Mouse (Mus musculus): Measurements from ENCODE around the gene Arhgap24. TPM values are rescaled to one million over a fixed set of nuclear protein-coding genes. Genes with fewer than 3 reads are reported as not detected.

Arhgap24 gene
- total and polyA plus RNA-seq, 3 experiments: 34.7 to 51.6 (median 47.9) TPM

- Histone ChIP-seq H3K9ac (ENCODE audit: insufficient read depth, low read depth) (no peak overlapping the region), H3K79me2 (replicated peaks; ENCODE audit: control insufficient read depth, extremely low read depth, insufficient read depth, poor library complexity, severe bottlenecking) (no peaks in the 10 kb centered on the region; the same call in 1 of the 2 replicates), H3K27ac (ENCODE audit: insufficient read depth, low read depth) (no peak overlapping the region), H3K36me3 (replicated peaks in 1 of 2; ENCODE audit: control insufficient read depth in 1 of 2, insufficient read depth in 1 of 2, low read length in 1 of 2) (peaks cover 0 to 58% of the 10 kb centered on the region in 2 experiments), H3K27me3 (replicated peaks) (no peaks in the 10 kb centered on the region), H3K4me1 (ENCODE audit: control insufficient read depth in 1 of 2, insufficient read depth in 2 of 2) (no peaks in the 10 kb centered on the region), H3K4me2 (ENCODE audit: insufficient read depth, low read depth, poor library complexity, severe bottlenecking) (no peak overlapping the region), H3K4me3 (replicated peaks in 1 of 3; ENCODE audit: low read depth in 2 of 3, low read length in 2 of 3, poor library complexity in 1 of 3) (no peak overlapping the region), H3K9me3 (replicated peaks; ENCODE audit: low read length) (no peaks in the 10 kb centered on the region)
- dilution Hi-C loops (cut with MboI; ENCODE audit: extremely low pct_ligation_motif_present, extremely low pct_unique_long_range_greater_than_20kb, low sequenced_read_pairs) (no loop called here), in situ Hi-C loops (cut with MboI; ENCODE audit: low pct_ligation_motif_present, low pct_unique_long_range_greater_than_20kb, low sequenced_read_pairs) (no loop called here)
- TF ChIP-seq JUND (conservative IDR thresholded peaks at IDR 0.05; ENCODE audit: low read depth, low read length): no peak
- DNase-seq (ENCODE audit: extremely low read depth): no peak
These were observed 329.3 kb downstream of the Arhgap24 start for GRCm38 (mm10) chr5:102810366-102810957.

- Histone ChIP-seq H3K9me3 (replicated peaks; ENCODE audit: low read length) (no peaks in the 10 kb centered on the region), H3K79me2 (replicated peaks; ENCODE audit: control insufficient read depth, extremely low read depth, insufficient read depth, poor library complexity, severe bottlenecking) (no peaks in the 10 kb centered on the region; the same call in 1 of the 2 replicates), H3K4me3 (replicated peaks in 1 of 3; ENCODE audit: low read depth in 2 of 3, low read length in 2 of 3, poor library complexity in 1 of 3) (no peak overlapping the region), H3K27me3 (replicated peaks) (no peaks in the 10 kb centered on the region), H3K4me2 (ENCODE audit: insufficient read depth, low read depth, poor library complexity, severe bottlenecking) (no peak overlapping the region), H3K9ac (ENCODE audit: insufficient read depth, low read depth) (no peak overlapping the region), H3K36me3 (replicated peaks in 1 of 2; ENCODE audit: control insufficient read depth in 1 of 2, insufficient read depth in 1 of 2, low read length in 1 of 2) (peaks cover 0 to 48% of the 10 kb centered on the region in 2 experiments), H3K4me1 (ENCODE audit: control insufficient read depth in 1 of 2, insufficient read depth in 2 of 2) (peaks cover 0 to 6% of the 10 kb centered on the region in 2 experiments; a peak in 1 of 4 replicates), H3K27ac (ENCODE audit: insufficient read depth, low read depth) (no peak overlapping the region)
- dilution Hi-C loops (cut with MboI; ENCODE audit: extremely low pct_ligation_motif_present, extremely low pct_unique_long_range_greater_than_20kb, low sequenced_read_pairs): no loop called here
- no peak for DNase-seq (ENCODE audit: extremely low read depth)
- in situ Hi-C loops (cut with MboI; ENCODE audit: low pct_ligation_motif_present, low pct_unique_long_range_greater_than_20kb, low sequenced_read_pairs): no loop called here
- TF ChIP-seq JUN (IDR thresholded peaks at IDR 0.05; ENCODE audit: insufficient read depth, low read depth, low read length) (no peak), MYC (IDR thresholded peaks at IDR 0.05; ENCODE audit: low read depth, low read length) (no peak), ETS1 (conservative IDR thresholded peaks at IDR 0.05; ENCODE audit: low read depth, low read length) (no peak), TBP (conservative IDR thresholded peaks at IDR 0.05; ENCODE audit: low read depth, low read length) (no peak), SMC3 (IDR thresholded peaks at IDR 0.05; ENCODE audit: low read depth, low read length) (no peak), SIN3A (IDR thresholded peaks at IDR 0.05; ENCODE audit: low read length) (no peak), MAZ (IDR thresholded peaks at IDR 0.05; ENCODE audit: low read depth, low read length) (no peak), MEF2A (IDR thresholded peaks at IDR 0.05; ENCODE audit: borderline replicate concordance, low read depth, low read length) (no peak)
These were observed 332.1 kb downstream of the Arhgap24 start for GRCm38 (mm10) chr5:102813271-102813670.

GRCm38 (mm10) chr5:102817641-102818040, 336.4 kb downstream of the Arhgap24 start:
- Histone ChIP-seq H3K36me3 (replicated peaks in 1 of 2; ENCODE audit: control insufficient read depth in 1 of 2, insufficient read depth in 1 of 2, low read length in 1 of 2) (peaks cover 0 to 43% of the 10 kb centered on the region in 2 experiments), H3K4me1 (ENCODE audit: control insufficient read depth in 1 of 2, insufficient read depth in 2 of 2) (peaks cover 6 to 35% of the 10 kb centered on the region in 2 experiments; a peak in 3 of 4 replicates), H3K4me3 (replicated peaks in 1 of 3; ENCODE audit: low read depth in 2 of 3, low read length in 2 of 3, poor library complexity in 1 of 3) (no peak overlapping the region), H3K9ac (ENCODE audit: insufficient read depth, low read depth) (no peak overlapping the region), H3K9me3 (replicated peaks; ENCODE audit: low read length) (no peaks in the 10 kb centered on the region), H3K27me3 (replicated peaks) (no peaks in the 10 kb centered on the region), H3K79me2 (replicated peaks; ENCODE audit: control insufficient read depth, extremely low read depth, insufficient read depth, poor library complexity, severe bottlenecking) (no peaks in the 10 kb centered on the region), H3K27ac (ENCODE audit: insufficient read depth, low read depth) (no peak overlapping the region), H3K4me2 (ENCODE audit: insufficient read depth, low read depth, poor library complexity, severe bottlenecking) (no peak overlapping the region)
- dilution Hi-C loops (cut with MboI; ENCODE audit: extremely low pct_ligation_motif_present, extremely low pct_unique_long_range_greater_than_20kb, low sequenced_read_pairs) (no loop called here), in situ Hi-C loops (cut with MboI; ENCODE audit: low pct_ligation_motif_present, low pct_unique_long_range_greater_than_20kb, low sequenced_read_pairs) (no loop called here)
- DNase-seq (ENCODE audit: extremely low read depth): no peak
- TF ChIP-seq ZC3H11A (IDR thresholded peaks at IDR 0.05; ENCODE audit: low read depth, low read length): no peak
- TF ChIP-seq BHLHE40 (IDR thresholded peaks at IDR 0.05; ENCODE audit: low read depth, low read length): no peak
- TF ChIP-seq TCF12 (IDR thresholded peaks at IDR 0.05; ENCODE audit: low read depth, low read length): no peak
